Mouse (Mus musculus): ENCODE measurements around the gene Cdhr4. TPM values are rescaled to one million over a fixed set of nuclear protein-coding genes. Genes with fewer than 3 reads are reported as not detected.

The Cdhr4 gene
- polyA plus RNA-seq, 1 experiment, result not detected

- H3K27ac ChIP-seq (ENCODE audit: insufficient read depth, low read depth, low read length), result no peak overlapping the region
- H3K4me1 ChIP-seq (ENCODE audit: control insufficient read depth, insufficient read depth, low read length), result 0 out of 2 replicates have a peak, but pooled peaks cover 6% of the 10 kb centered on the region
- H3K4me3 ChIP-seq (ENCODE audit: insufficient read depth, low read depth, low read length), result no peak overlapping the region
- TF ChIP-seq POLR2A (IDR thresholded peaks at IDR 0.05; ENCODE audit: insufficient read depth, low read depth, low read length), result no peak
- no peak for TF ChIP-seq CTCF (IDR thresholded peaks at IDR 0.05; ENCODE audit: insufficient read depth, low read depth, low read length)
- WGBS, result 81% methylated on average over 8 of the region's 8 CpGs
These were observed 20.4 kb upstream of the Cdhr4 start for GRCm38 (mm10) chr9:107971690-107972541.

- H3K27ac ChIP-seq (ENCODE audit: insufficient read depth, low read depth, low read length), result no peak overlapping the region
- TF ChIP-seq CTCF (IDR thresholded peaks at IDR 0.05; ENCODE audit: insufficient read depth, low read depth, low read length), result no peak
- TF ChIP-seq POLR2A (IDR thresholded peaks at IDR 0.05; ENCODE audit: insufficient read depth, low read depth, low read length), result no peak
- 0 out of 2 replicates have a peak, but pooled peaks cover 6% of the 10 kb centered on the region for H3K4me1 ChIP-seq (ENCODE audit: control insufficient read depth, insufficient read depth, low read length)
- 87% methylated on average over 10 of the region's 10 CpGs for WGBS
- H3K4me3 ChIP-seq (ENCODE audit: insufficient read depth, low read depth, low read length), result no peak overlapping the region
These were observed 17.7 kb upstream of the Cdhr4 start for GRCm38 (mm10) chr9:107974491-107975171.

GRCm38 (mm10) chr9:107975399-107976386 lies 16.6 kb upstream of the Cdhr4 start, which contains the start of gene Uba7:
TSS of gene Uba7 (plus strand) at chr9:107975505.
- Histone ChIP-seq H3K4me1 (ENCODE audit: control insufficient read depth, insufficient read depth, low read length) (0 out of 2 replicates have a peak, but pooled peaks cover 6% of the 10 kb centered on the region), H3K4me3 (ENCODE audit: insufficient read depth, low read depth, low read length) (peak within 1 kb of the TSS; percentile 6; the same call in 1 of the 2 replicates), H3K27ac (ENCODE audit: insufficient read depth, low read depth, low read length) (no peak within 1 kb of the TSS)
- TF ChIP-seq POLR2A (IDR thresholded peaks at IDR 0.05; ENCODE audit: insufficient read depth, low read depth, low read length) (no peak), CTCF (IDR thresholded peaks at IDR 0.05; ENCODE audit: insufficient read depth, low read depth, low read length) (no peak)
- 80% methylated on average over 12 of the region's 12 CpGs for WGBS

GRCm38 (mm10) chr9:107978815-107979214 lies 13.5 kb upstream of the Cdhr4 start:
- WGBS, result 93% methylated on average over 12 of the region's 12 CpGs
- H3K27ac ChIP-seq (ENCODE audit: insufficient read depth, low read depth, low read length), result no peak overlapping the region
- H3K4me1 ChIP-seq (ENCODE audit: control insufficient read depth, insufficient read depth, low read length), result peaks cover 31% of the 10 kb centered on the region
- no peak for TF ChIP-seq POLR2A (IDR thresholded peaks at IDR 0.05; ENCODE audit: insufficient read depth, low read depth, low read length)
- TF ChIP-seq CTCF (IDR thresholded peaks at IDR 0.05; ENCODE audit: insufficient read depth, low read depth, low read length), result no peak
- no peak overlapping the region for H3K4me3 ChIP-seq (ENCODE audit: insufficient read depth, low read depth, low read length)

GRCm38 (mm10) chr9:107981684-107982605 lies 10.4 kb upstream of the Cdhr4 start:
- Histone ChIP-seq H3K4me3 (ENCODE audit: insufficient read depth, low read depth, low read length) (no peak overlapping the region), H3K27ac (ENCODE audit: insufficient read depth, low read depth, low read length) (peak overlapping the region; percentile 27; the same call in 1 of the 2 replicates), H3K4me1 (ENCODE audit: control insufficient read depth, insufficient read depth, low read length) (peaks cover 39% of the 10 kb centered on the region)
- TF ChIP-seq CTCF (IDR thresholded peaks at IDR 0.05; ENCODE audit: insufficient read depth, low read depth, low read length), result no peak
- no peak for TF ChIP-seq POLR2A (IDR thresholded peaks at IDR 0.05; ENCODE audit: insufficient read depth, low read depth, low read length)
- 46% methylated on average over 7 of the region's 7 CpGs for WGBS

GRCm38 (mm10) chr9:107982681-107983346 lies 9.5 kb upstream of the Cdhr4 start, which contains the start of gene Gm20661:
TSS of gene Gm20661 (plus strand) at chr9:107983058.
- H3K4me3 ChIP-seq (ENCODE audit: insufficient read depth, low read depth, low read length), result no peak within 1 kb of the TSS
- no peak for TF ChIP-seq POLR2A (IDR thresholded peaks at IDR 0.05; ENCODE audit: insufficient read depth, low read depth, low read length)
- TF ChIP-seq CTCF (IDR thresholded peaks at IDR 0.05; ENCODE audit: insufficient read depth, low read depth, low read length), result no peak
- WGBS, result 51% methylated on average over 14 of the region's 14 CpGs
- H3K27ac ChIP-seq (ENCODE audit: insufficient read depth, low read depth, low read length), result peak within 1 kb of the TSS; percentile 69
- H3K4me1 ChIP-seq (ENCODE audit: control insufficient read depth, insufficient read depth, low read length), result peaks cover 39% of the 10 kb centered on the region

GRCm38 (mm10) chr9:107983421-107983890 lies 8.8 kb upstream of the Cdhr4 start:
- Histone ChIP-seq H3K4me3 (ENCODE audit: insufficient read depth, low read depth, low read length) (no peak overlapping the region), H3K27ac (ENCODE audit: insufficient read depth, low read depth, low read length) (peak overlapping the region; percentile 69), H3K4me1 (ENCODE audit: control insufficient read depth, insufficient read depth, low read length) (peaks cover 39% of the 10 kb centered on the region)
- TF ChIP-seq POLR2A (IDR thresholded peaks at IDR 0.05; ENCODE audit: insufficient read depth, low read depth, low read length) (no peak), CTCF (IDR thresholded peaks at IDR 0.05; ENCODE audit: insufficient read depth, low read depth, low read length) (no peak)
- WGBS, result 51% methylated on average over 4 of the region's 4 CpGs
